Mouse (Mus musculus) cerebellum, adult 2 months (tissue): Measurements from ENCODE around the gene Mrpl44. TPM values are rescaled to one million over a fixed set of nuclear protein-coding genes. Genes with fewer than 3 reads are reported as not detected.

Experiments
- DNase-seq, 2 experiments: peaks; one replicate each; pipeline ENCODE4 v3.0.0; 2021
- H3K27ac ChIP-seq: fragments of 200-500 bp; 2 replicates; pipeline ENCODE4 v1.5.1; 2012; ENCODE audit warnings: low read length, control low read depth, inconsistent platforms; ENCODE audit not compliant: insufficient read depth
- H3K27me3 ChIP-seq: fragments of 200-500 bp; 2 replicates; pipeline ENCODE4 v1.6.1; 2012; ENCODE audit warnings: inconsistent platforms, mild to moderate bottlenecking, low read length, moderate library complexity; ENCODE audit not compliant: control insufficient read depth, insufficient read depth
- H3K4me1 ChIP-seq: fragments of 200-500 bp; 2 replicates; pipeline ENCODE4 v1.6.1; 2011; ENCODE audit warnings: low read length; ENCODE audit not compliant: control insufficient read depth, insufficient read depth
- H3K4me3 ChIP-seq: fragments of 200-500 bp; replicated peaks from 2 replicates; pipeline ENCODE3; 2011; ENCODE audit warnings: mild to moderate bottlenecking, low read depth, low read length, control low read depth; ENCODE audit not compliant: insufficient read depth
- CTCF ChIP-seq: fragments of 200-500 bp; IDR thresholded peaks from 2 replicates; pipeline ENCODE4 v1.5.1; 2011; ENCODE audit warnings: low read depth, mild to moderate bottlenecking, control low read depth, low read length, moderate library complexity, borderline replicate concordance; ENCODE audit not compliant: insufficient read depth
- POLR2A ChIP-seq: fragments of 200-500 bp; IDR thresholded peaks from 2 replicates; pipeline ENCODE4 v1.6.1; 2011; ENCODE audit warnings: low read length, control low read depth, borderline replicate concordance; ENCODE audit not compliant: insufficient read depth
- WGBS: fragments of 180-500 bp; shearing (Covaris S2); methylation state at CpG from one replicate; pipeline ENCODE4 v1.1.7; 2018; 5-methylcytosine and 5-hydroxymethylcytosine counted together
- polyA plus RNA-seq: library from polyadenylated mRNA; depleted of rRNA; stranded (reverse); fragments of >200 nt; gene quantifications from 2 replicates; pipeline ENCODE4 v1.2.3, GENCODE M21; 2012

Mrpl44 gene
- polyA plus RNA-seq, 1 experiment: 29.5 TPM

GRCm38 (mm10) chr1:79751186-79751585 lies 24.6 kb upstream of the Mrpl44 start:
- no peaks in the 10 kb centered on the region for H3K4me1 ChIP-seq
- no peak overlapping the region for H3K4me3 ChIP-seq
- WGBS: 90% methylated on average over 5 of the region's 5 CpGs
- DNase-seq: no peak
- no peaks in the 10 kb centered on the region for H3K27me3 ChIP-seq
- H3K27ac ChIP-seq: no peak overlapping the region
- TF ChIP-seq POLR2A (no peak), CTCF (no peak)

- WGBS: 89% methylated on average over 7 of the region's 7 CpGs
- Histone ChIP-seq H3K27ac (no peak overlapping the region), H3K27me3 (no peaks in the 10 kb centered on the region), H3K4me3 (no peak overlapping the region), H3K4me1 (no peaks in the 10 kb centered on the region; the same call in 1 of the 2 replicates)
- no peak for DNase-seq
- no peak for TF ChIP-seq POLR2A
- TF ChIP-seq CTCF: no peak
These were observed 23.7 kb upstream of the Mrpl44 start for GRCm38 (mm10) chr1:79752015-79752695.

- 88% methylated on average over 4 of the region's 4 CpGs for WGBS
These were observed 23.0 kb upstream of the Mrpl44 start for GRCm38 (mm10) chr1:79752714-79753340.

GRCm38 (mm10) chr1:79753456-79753855 lies 22.4 kb upstream of the Mrpl44 start:
- no peak overlapping the region for H3K27ac ChIP-seq
- H3K4me3 ChIP-seq: no peak overlapping the region
- no peak for DNase-seq
- TF ChIP-seq POLR2A (no peak), CTCF (no peak)
- H3K4me1 ChIP-seq: no peaks in the 10 kb centered on the region; the same call in 1 of the 2 replicates
- H3K27me3 ChIP-seq: no peaks in the 10 kb centered on the region
- WGBS: 94% methylated on average over 3 of the region's 3 CpGs

More at GRCm38 (mm10) chr1:79752714-79753340, 23.0 kb upstream of the Mrpl44 start:
- DNase-seq: no peak
- TF ChIP-seq CTCF (no peak), POLR2A (no peak)
- H3K4me3 ChIP-seq: no peak overlapping the region
- no peak overlapping the region for H3K27ac ChIP-seq
- H3K4me1 ChIP-seq: no peaks in the 10 kb centered on the region; the same call in 1 of the 2 replicates
- H3K27me3 ChIP-seq: no peaks in the 10 kb centered on the region

- H3K4me1 ChIP-seq: no peaks in the 10 kb centered on the region; the same call in none of the 2 replicates
- WGBS: 83% methylated on average over 3 of the region's 3 CpGs
- no peak overlapping the region for H3K4me3 ChIP-seq
- no peak overlapping the region for H3K27ac ChIP-seq
- TF ChIP-seq POLR2A (no peak), CTCF (no peak)
- no peaks in the 10 kb centered on the region for H3K27me3 ChIP-seq
- DNase-seq: no peak
These were observed 20.9 kb upstream of the Mrpl44 start for GRCm38 (mm10) chr1:79754936-79755335.

GRCm38 (mm10) chr1:79755376-79755775 lies 20.4 kb upstream of the Mrpl44 start:
- Histone ChIP-seq H3K27me3 (no peaks in the 10 kb centered on the region), H3K4me3 (no peak overlapping the region), H3K4me1 (no peaks in the 10 kb centered on the region; the same call in none of the 2 replicates), H3K27ac (no peak overlapping the region)
- TF ChIP-seq POLR2A (no peak), CTCF (no peak)
- WGBS: 13% methylated on average over 2 of the region's 2 CpGs
- DNase-seq: no peak

- no peak overlapping the region for H3K4me3 ChIP-seq
- 67% methylated on average over 5 of the region's 5 CpGs for WGBS
- no peak for DNase-seq
- H3K4me1 ChIP-seq: no peaks in the 10 kb centered on the region; the same call in none of the 2 replicates
- H3K27ac ChIP-seq: no peak overlapping the region
- TF ChIP-seq POLR2A: no peak
- no peak for TF ChIP-seq CTCF
- H3K27me3 ChIP-seq: no peaks in the 10 kb centered on the region
These were observed 19.4 kb upstream of the Mrpl44 start for GRCm38 (mm10) chr1:79756417-79756816.

GRCm38 (mm10) chr1:79757161-79757560 lies 18.7 kb upstream of the Mrpl44 start:
- no peak overlapping the region for H3K4me3 ChIP-seq
- 23% methylated on average over 7 of the region's 7 CpGs for WGBS
- no peak for DNase-seq
- no peaks in the 10 kb centered on the region for H3K27me3 ChIP-seq
- no peak overlapping the region for H3K27ac ChIP-seq
- peaks cover under 1% of the 10 kb centered on the region for H3K4me1 ChIP-seq
- TF ChIP-seq CTCF: no peak
- TF ChIP-seq POLR2A: no peak
